Mouse (Mus musculus) erythroblast, embryonic 14.5 days (primary cell): Measurements from ENCODE around the gene Kcna5. TPM values are rescaled to one million over a fixed set of nuclear protein-coding genes. Genes with fewer than 3 reads are reported as not detected.

ENCODE experiments used
- H3K27me3 ChIP-seq: 2 replicates; pipeline ENCODE4 v1.6.1; 2012; ENCODE audit warnings: inconsistent platforms; ENCODE audit not compliant: control insufficient read depth
- H3K36me3 ChIP-seq: 2 replicates; pipeline ENCODE4 v1.6.1; 2012; ENCODE audit warnings: mild to moderate bottlenecking, inconsistent platforms; ENCODE audit not compliant: control insufficient read depth
- H3K4me1 ChIP-seq: 2 replicates; pipeline ENCODE4 v1.6.1; 2012; ENCODE audit warnings: inconsistent platforms; ENCODE audit not compliant: control insufficient read depth
- H3K4me3 ChIP-seq: replicated peaks from 2 replicates; pipeline ENCODE3; 2012; ENCODE audit warnings: moderate library complexity, mild to moderate bottlenecking, inconsistent platforms
- H3K9me3 ChIP-seq: 2 replicates; pipeline ENCODE4 v1.6.1; 2012; ENCODE audit warnings: low read length, inconsistent platforms, mixed read lengths; ENCODE audit not compliant: control insufficient read depth
- GATA1 ChIP-seq: IDR thresholded peaks from 2 replicates; pipeline ENCODE4 v1.6.1; 2012; ENCODE audit warnings: low read length, inconsistent platforms, mixed read lengths
- TAL1 ChIP-seq: IDR thresholded peaks from 3 replicates; pipeline ENCODE4 v1.6.1; 2012; ENCODE audit warnings: low read length, inconsistent platforms, mixed read lengths
- polyA plus RNA-seq: library from polyadenylated mRNA; stranded (reverse); fragments of >175 nt; gene quantifications from 2 replicates; pipeline ENCODE4 v1.2.3, GENCODE M21; 2012

Kcna5 gene
- polyA plus RNA-seq, 1 experiment: not detected

DNA sequence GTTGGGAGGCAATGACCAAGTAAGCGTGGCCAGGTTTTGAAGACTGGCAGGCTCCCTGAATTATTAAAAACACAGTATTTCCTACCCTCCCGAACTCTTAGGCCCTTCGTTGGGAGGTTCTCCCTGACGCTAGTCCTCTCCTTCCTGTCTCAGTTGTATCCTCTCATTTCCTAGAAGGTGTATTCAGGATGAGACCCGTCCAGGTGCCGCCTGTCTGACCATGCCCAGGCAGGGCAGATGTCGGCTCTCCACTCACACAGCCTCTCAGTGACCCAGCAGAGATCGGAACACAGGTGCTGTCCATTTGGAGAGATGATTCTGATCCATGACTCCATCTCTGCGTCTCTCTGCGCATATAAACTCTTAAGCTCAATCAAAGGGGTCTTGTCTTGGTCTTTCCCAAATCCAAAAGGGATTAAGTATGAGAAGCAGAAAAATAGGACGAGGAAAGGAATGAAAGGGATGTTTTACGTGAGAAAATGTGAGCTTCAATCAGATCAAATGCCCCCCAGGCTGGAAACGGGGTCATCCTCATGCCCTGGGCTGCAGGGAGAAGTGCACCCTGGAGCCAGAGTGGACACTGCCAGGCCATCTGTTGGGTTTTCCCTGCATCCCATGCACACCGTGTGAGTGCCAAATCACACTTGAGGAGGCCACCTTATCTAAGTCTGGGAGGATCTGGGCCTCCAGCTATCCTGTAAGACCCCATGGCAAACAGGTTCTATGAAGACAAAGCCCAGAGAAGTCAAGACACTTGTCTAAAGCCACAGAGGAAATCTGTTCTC, 33.0 kb upstream of the Kcna5 start:
- no peak overlapping the region for H3K4me3 ChIP-seq
- H3K4me1 ChIP-seq: no peaks in the 10 kb centered on the region
- H3K9me3 ChIP-seq: no peaks in the 10 kb centered on the region
- H3K36me3 ChIP-seq: no peaks in the 10 kb centered on the region
- TF ChIP-seq GATA1: no peak
- no peak for TF ChIP-seq TAL1
- no peaks in the 10 kb centered on the region for H3K27me3 ChIP-seq

DNA sequence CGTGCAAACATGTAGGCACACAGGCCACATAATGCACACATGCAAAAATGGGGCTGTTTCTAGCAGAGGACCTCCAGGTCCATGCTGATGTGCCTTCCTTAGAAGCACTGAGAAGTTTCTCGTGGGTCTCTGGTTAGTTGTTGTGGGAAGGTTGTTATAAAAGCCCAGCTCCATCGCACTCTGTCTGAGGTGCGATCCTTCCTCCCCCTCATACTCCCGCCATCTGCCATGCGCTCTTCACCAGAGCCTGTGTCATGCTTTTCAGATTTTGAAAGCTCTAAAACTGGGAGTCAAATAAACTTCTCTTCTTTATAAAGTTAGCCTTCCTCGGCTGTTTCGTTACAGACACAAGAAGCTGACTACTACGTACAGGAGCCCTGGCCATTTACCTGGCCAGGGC, 32.1 kb upstream of the Kcna5 start:
- H3K36me3 ChIP-seq: no peaks in the 10 kb centered on the region
- no peaks in the 10 kb centered on the region for H3K9me3 ChIP-seq
- no peaks in the 10 kb centered on the region for H3K4me1 ChIP-seq
- TF ChIP-seq GATA1: no peak
- H3K27me3 ChIP-seq: no peaks in the 10 kb centered on the region
- no peak overlapping the region for H3K4me3 ChIP-seq

DNA sequence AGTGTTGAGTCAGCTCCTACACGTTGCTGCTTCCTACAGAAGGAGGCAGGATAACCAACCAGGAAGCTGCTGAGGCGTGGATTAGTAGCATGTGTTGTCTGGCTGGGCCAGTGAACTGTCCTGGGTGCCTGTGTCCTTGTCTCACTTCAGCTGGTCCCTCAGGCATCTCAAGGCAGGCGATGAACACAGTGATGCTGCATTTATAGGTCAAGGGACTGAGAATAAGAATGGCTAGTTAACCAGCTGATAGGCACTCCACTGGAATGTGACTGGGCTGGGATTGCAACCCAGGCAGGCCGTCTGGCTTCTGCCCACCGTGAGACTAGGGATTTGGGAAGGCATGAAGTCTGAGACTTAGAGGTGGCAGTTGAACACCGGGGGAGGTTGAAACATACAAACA, 29.2 kb upstream of the Kcna5 start:
- Histone ChIP-seq H3K36me3 (no peaks in the 10 kb centered on the region), H3K9me3 (no peaks in the 10 kb centered on the region), H3K4me1 (no peaks in the 10 kb centered on the region), H3K4me3 (no peak overlapping the region), H3K27me3 (no peaks in the 10 kb centered on the region)
- TF ChIP-seq GATA1 (no peak), TAL1 (no peak)

DNA sequence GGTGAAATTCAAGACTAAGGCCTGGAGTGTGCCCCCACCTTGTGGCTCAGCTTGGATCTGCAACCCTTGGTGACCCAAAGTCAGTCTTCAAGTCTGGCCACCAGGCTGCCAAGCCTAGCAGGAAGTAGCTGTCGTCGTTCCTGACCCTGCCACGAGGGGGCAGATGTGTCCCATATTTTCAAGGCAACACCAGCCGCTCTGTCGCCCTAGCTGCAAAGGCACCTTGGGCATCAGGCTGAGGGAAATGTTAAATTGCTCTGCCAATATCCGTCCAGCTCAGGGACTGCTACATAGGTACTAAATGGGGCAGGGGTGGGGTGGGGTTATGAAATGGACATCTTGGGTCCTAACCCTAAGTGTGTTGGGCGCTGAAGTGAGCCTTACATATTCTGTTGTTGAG, 28.7 kb upstream of the Kcna5 start:
- Histone ChIP-seq H3K36me3 (no peaks in the 10 kb centered on the region), H3K4me1 (no peaks in the 10 kb centered on the region), H3K27me3 (no peaks in the 10 kb centered on the region), H3K9me3 (no peaks in the 10 kb centered on the region), H3K4me3 (no peak overlapping the region)
- TF ChIP-seq GATA1: no peak
- no peak for TF ChIP-seq TAL1

DNA sequence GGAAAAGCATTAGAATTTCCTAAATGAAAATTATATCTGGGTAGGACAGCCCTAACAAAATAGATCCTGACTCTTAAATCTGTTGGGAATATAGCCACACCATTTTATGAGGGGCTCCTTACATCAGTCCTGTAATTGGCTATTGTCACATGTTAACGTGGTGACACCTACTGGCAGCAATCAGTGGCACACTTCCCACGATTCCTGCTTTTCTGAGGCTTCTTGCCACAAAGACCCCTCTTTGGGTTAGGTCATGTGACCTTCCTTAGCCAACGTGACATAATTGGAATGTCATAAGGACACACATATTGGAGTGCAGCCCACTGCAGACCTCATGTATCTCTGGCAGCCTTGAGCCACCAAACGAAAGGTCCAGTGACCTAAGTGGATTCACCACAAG, 26.5 kb upstream of the Kcna5 start:
- Histone ChIP-seq H3K9me3 (no peaks in the 10 kb centered on the region), H3K27me3 (no peaks in the 10 kb centered on the region), H3K36me3 (no peaks in the 10 kb centered on the region), H3K4me3 (no peak overlapping the region), H3K4me1 (no peaks in the 10 kb centered on the region)
- TF ChIP-seq TAL1 (no peak), GATA1 (no peak)

DNA sequence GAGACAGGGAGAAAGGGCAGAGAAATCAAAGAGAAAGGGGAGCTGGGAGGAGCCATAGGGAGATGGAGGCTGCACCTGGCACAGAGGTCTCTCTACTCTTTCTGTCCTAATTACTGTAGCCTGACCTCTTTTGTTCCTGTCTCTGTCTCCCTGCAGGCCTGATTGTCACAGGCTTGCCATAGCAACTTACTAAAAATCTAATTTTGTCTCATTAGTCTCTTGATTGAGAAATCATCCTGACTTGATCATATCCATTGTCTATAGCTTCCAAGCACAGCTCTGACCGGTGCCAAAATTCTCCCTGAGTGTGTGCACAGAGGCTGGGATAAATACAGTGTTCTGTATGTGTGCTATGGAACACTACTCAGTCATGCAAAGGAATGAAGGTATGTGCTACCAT, 25.5 kb upstream of the Kcna5 start:
- no peaks in the 10 kb centered on the region for H3K4me1 ChIP-seq
- no peaks in the 10 kb centered on the region for H3K9me3 ChIP-seq
- no peak for TF ChIP-seq TAL1
- no peak for TF ChIP-seq GATA1
- H3K36me3 ChIP-seq: no peaks in the 10 kb centered on the region
- H3K4me3 ChIP-seq: no peak overlapping the region
- H3K27me3 ChIP-seq: no peaks in the 10 kb centered on the region

DNA sequence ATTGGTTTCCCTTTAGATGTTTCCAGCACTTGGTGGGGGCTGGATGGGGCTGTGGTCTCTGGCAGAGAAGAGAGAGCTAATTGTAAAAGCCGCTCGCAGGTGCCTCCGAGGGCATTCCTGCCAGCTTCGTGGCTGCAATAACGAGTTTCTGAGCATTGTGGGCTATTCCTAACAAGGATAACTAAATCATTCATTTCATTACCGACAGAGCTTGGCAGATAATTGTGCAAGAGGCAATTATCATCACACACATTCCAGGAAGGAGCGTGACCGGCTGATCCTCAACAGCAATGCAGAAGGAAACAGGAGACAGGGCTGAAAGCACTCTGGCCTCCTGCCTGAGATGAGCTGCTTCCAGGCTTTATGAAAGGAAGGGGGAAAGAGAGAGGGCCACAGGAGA, 24.8 kb upstream of the Kcna5 start:
- Histone ChIP-seq H3K4me1 (no peaks in the 10 kb centered on the region), H3K4me3 (no peak overlapping the region), H3K9me3 (no peaks in the 10 kb centered on the region), H3K36me3 (no peaks in the 10 kb centered on the region), H3K27me3 (no peaks in the 10 kb centered on the region)
- TF ChIP-seq TAL1 (no peak), GATA1 (no peak)

DNA sequence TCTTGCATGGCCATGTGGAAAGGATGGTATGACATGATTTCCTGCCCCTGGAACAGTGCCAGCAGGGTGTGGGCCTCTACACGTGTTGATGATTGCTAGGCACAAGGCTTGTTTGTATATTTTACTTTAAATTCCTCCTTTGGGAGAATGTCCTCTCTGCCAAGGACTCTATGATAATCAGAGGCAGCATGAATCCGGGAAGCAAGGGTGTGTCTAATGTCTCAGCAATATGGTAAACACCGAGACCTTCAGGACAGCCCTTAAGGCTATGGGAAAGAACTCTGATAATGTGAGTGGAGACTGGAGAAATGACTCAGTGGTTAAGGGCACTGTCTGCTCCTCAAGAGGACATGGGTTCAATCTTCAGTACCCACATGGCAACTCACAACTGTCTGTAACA, 23.1 kb upstream of the Kcna5 start:
- Histone ChIP-seq H3K4me1 (no peaks in the 10 kb centered on the region), H3K27me3 (no peaks in the 10 kb centered on the region), H3K36me3 (no peaks in the 10 kb centered on the region), H3K9me3 (no peaks in the 10 kb centered on the region), H3K4me3 (no peak overlapping the region)
- TF ChIP-seq GATA1 (no peak), TAL1 (no peak)

DNA sequence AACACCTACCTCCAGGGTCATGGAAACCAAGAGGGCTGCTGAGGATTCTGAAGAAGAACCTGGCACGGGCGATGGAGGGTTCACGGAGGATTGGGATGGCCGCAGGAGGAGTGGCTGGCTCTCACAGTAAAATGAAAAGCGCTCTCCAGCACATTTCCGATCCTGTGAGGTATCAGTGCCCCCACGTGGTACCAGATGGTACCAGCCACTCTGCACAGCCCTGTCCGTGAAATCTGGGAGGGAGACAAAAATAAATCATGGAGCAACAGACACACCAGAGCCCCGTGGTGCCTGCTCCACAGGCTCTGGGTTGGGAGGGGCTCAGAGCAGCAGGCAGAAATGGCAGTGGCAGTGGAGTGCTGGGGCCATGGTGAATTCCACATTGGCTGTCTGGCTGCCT, 18.6 kb upstream of the Kcna5 start:
- Histone ChIP-seq H3K4me3 (no peak overlapping the region), H3K27me3 (no peaks in the 10 kb centered on the region), H3K9me3 (no peaks in the 10 kb centered on the region), H3K36me3 (no peaks in the 10 kb centered on the region), H3K4me1 (no peaks in the 10 kb centered on the region)
- no peak for TF ChIP-seq TAL1
- TF ChIP-seq GATA1: no peak

DNA sequence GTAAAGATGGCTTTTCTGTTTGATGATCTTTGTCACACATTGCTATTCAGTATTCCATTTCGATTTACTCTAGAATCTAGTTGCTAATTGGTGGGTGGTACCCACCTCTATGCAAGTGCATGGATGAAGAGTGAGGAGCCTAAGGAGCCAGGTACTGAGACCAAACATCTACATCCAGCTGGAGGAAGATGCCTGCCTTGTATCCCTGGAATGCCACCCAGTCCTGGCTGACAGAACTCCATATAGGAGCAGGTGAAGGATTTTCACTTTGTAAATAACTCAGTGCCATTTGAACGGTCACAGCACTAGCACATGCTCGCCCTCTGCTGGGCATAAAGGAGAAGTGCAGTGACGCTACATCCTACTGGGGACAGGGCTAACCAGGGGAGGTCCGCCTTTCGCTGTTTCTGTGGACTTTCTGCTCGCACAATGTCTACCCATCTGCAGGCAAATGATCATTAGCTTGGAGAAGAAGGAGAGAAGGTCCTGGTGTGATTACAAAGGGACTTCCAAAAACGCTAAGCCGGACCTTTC, 16.7 kb upstream of the Kcna5 start:
- Histone ChIP-seq H3K9me3 (no peaks in the 10 kb centered on the region), H3K4me3 (no peak overlapping the region), H3K36me3 (no peaks in the 10 kb centered on the region), H3K4me1 (no peaks in the 10 kb centered on the region), H3K27me3 (no peaks in the 10 kb centered on the region)
- TF ChIP-seq TAL1: no peak
- no peak for TF ChIP-seq GATA1
